In the genomic region with DNA sequence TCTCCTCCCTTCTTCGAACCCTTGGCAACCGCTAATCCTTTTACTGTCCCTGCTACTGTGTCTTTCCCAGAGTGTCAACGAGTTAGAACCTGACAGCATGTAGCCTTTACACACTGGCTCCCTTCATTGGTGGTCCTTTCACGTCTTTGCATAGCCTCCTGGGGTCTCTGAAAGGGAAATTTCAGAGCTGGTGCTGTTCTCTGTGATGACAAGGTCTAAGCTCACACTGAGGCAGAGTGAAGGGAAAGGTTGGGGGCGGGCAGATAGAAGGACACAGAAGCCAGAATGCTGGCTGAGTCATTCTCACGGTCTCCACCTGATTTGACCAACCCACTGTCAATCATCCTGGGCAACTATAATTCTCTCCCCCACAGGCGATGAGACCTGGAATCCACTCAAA, we compare ENCODE assay signal across 14 mouse cellular contexts.
"Had no signal": no experiment of that assay in that cellular context is flagged by ENCODE, and none has a peak within 500 bp of the region (broad histone marks: within the 10 kb centered on the region; RNA-seq: fewer than 3 reads in every experiment).

No protein-coding gene starts in this region.

- H3K36me3 ChIP-seq: limb, embryonic 10.5 days; liver, embryonic 15.5 days; neural tube, embryonic 15.5 days had no signal

- H3K4me3 ChIP-seq: layer of hippocampus, adult 2 months; limb, embryonic 10.5 days; liver, embryonic 15.5 days; myocyte; neural tube, embryonic 15.5 days had no signal

- H3K9me3 ChIP-seq: limb, embryonic 10.5 days; liver, embryonic 15.5 days; neural tube, embryonic 15.5 days had no signal

- H3K27me3 ChIP-seq: liver, embryonic 15.5 days; neural tube, embryonic 15.5 days had no signal

- ATAC-seq: lung, postnatal 0 days had no signal

- H3K27ac ChIP-seq: layer of hippocampus, adult 2 months; limb, embryonic 10.5 days; liver, embryonic 15.5 days; neural tube, embryonic 15.5 days had no signal

- H3K4me2 ChIP-seq: liver, embryonic 11.5 days; liver, embryonic 15.5 days; neural tube, embryonic 15.5 days had no signal

- H3K4me1 ChIP-seq: liver, embryonic 15.5 days had no signal

- H3K9ac ChIP-seq: liver, embryonic 15.5 days; neural tube, embryonic 15.5 days had no signal

- DNase-seq: kidney, postnatal 10 days; kidney, postnatal 4 days; lung, adult 2 months; lung, postnatal 36 days; right cerebral cortex, adult 18-20 months; right cerebral cortex, postnatal 25 days; thymus, postnatal 36 days had no signal
